Mouse (Mus musculus): Measurements from ENCODE around the gene Mip. TPM values are rescaled to one million over a fixed set of nuclear protein-coding genes. Genes with fewer than 3 reads are reported as not detected.
"Not testable (repeated sequence)": the region's sequence is repeated elsewhere in the genome, so short reads cannot be mapped to it uniquely, and the experiment has no call there.

Mip gene
- polyA plus RNA-seq, 1 experiment = not detected

DNA sequence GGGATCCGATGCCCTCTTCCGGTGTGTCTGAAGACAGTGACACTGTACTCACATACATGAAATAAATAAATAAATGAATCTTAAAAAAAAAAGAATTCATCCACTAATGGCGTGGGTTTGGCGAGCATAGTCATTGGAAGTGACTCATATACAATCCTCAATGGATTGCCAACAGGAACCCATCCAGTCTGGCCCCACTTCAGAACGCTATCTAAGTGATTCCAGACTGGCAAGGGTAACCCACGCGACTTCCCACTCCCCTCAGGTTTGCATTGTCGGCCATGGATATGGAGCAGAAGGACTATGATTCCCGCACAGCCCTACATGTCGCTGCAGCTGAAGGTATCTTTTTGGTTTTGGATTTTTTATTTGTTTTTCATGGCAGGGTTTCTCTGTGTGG, 17.3 kb upstream of the Mip start:
- no peak for TF ChIP-seq CTCF (IDR thresholded peaks at IDR 0.05; ENCODE audit: control insufficient read depth, insufficient read depth, low read length)
- no peak for TF ChIP-seq POLR2A (IDR thresholded peaks at IDR 0.05; ENCODE audit: borderline replicate concordance, control insufficient read depth, low read depth, low read length)
- no peak overlapping the region for H3K4me3 ChIP-seq (replicated peaks; ENCODE audit: control insufficient read depth, low read depth, low read length)
- 93% methylated on average over 10 of the region's 10 CpGs for WGBS
- H3K27ac ChIP-seq (ENCODE audit: control insufficient read depth, insufficient read depth, low read depth, low read length, poor library complexity) = no peak overlapping the region
- no peaks in the 10 kb centered on the region; the same call in 1 of the 2 replicates for H3K4me1 ChIP-seq (ENCODE audit: control insufficient read depth, insufficient read depth, low read length)

DNA sequence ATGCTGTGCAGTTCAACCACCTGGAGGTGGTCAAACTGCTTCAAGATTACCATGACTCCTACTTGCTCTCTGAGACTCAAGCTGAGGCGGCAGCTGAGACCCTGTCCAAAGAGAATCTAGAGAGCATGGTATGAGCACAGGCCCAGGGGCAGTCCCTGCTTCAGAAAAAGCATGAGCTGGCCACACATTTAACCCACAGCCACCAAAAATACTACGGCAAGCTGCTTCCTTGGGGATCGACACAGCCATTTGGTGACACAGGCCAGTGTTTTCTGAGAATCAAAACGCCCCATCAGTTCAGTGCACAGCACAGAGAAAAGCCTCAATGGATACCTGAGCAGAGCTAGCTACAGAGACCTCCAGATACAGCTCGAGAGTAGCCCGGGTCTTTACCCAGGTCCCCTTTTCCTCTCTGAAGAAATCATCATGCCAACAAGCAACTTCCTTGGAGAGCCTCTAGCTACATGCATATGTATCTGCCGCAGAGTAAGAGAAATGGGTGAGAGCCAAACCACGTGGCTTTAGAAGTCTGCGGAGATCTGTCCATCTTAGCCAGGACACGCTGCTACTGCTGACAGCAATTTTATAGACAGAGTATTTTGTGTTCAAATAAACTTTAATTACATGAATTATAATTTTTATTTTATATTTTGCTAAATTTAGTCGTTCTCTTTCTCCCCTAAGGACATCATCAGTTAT, 16.2 kb upstream of the Mip start:
- H3K4me3 ChIP-seq (replicated peaks; ENCODE audit: control insufficient read depth, low read depth, low read length) = no peak overlapping the region
- H3K27ac ChIP-seq (ENCODE audit: control insufficient read depth, insufficient read depth, low read depth, low read length, poor library complexity) = no peak overlapping the region
- WGBS = 81% methylated on average over 11 of the region's 11 CpGs
- no peaks in the 10 kb centered on the region; the same call in 1 of the 2 replicates for H3K4me1 ChIP-seq (ENCODE audit: control insufficient read depth, insufficient read depth, low read length)
- TF ChIP-seq POLR2A (IDR thresholded peaks at IDR 0.05; ENCODE audit: borderline replicate concordance, control insufficient read depth, low read depth, low read length) = no peak
- TF ChIP-seq CTCF (IDR thresholded peaks at IDR 0.05; ENCODE audit: control insufficient read depth, insufficient read depth, low read length) = no peak

DNA sequence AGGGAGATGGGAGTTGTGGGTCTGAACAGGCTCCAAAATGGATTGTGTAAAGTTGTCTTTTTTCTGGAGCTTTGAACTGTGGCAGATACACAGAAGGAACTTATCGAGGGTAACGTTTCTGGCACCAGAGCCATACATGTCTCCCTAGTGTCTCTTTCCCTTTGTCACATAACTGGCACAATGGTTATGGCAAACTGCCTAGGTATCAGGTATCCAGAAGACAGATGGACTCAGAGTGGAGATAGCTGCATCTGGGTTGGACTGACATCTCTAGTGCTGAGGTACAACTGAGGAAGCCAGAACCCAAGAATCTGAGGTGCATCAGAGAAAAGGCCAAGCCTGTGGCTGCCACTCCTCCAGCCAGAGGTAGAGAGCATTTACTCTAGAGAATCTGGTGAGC, 15.5 kb upstream of the Mip start:
- 60% methylated on average over 2 of the region's 2 CpGs for WGBS
- Histone ChIP-seq H3K27ac (ENCODE audit: control insufficient read depth, insufficient read depth, low read depth, low read length, poor library complexity) (no peak overlapping the region), H3K4me3 (replicated peaks; ENCODE audit: control insufficient read depth, low read depth, low read length) (no peak overlapping the region), H3K4me1 (ENCODE audit: control insufficient read depth, insufficient read depth, low read length) (no peaks in the 10 kb centered on the region; the same call in 1 of the 2 replicates)
- TF ChIP-seq POLR2A (IDR thresholded peaks at IDR 0.05; ENCODE audit: borderline replicate concordance, control insufficient read depth, low read depth, low read length) (no peak), CTCF (IDR thresholded peaks at IDR 0.05; ENCODE audit: control insufficient read depth, insufficient read depth, low read length) (no peak)

DNA sequence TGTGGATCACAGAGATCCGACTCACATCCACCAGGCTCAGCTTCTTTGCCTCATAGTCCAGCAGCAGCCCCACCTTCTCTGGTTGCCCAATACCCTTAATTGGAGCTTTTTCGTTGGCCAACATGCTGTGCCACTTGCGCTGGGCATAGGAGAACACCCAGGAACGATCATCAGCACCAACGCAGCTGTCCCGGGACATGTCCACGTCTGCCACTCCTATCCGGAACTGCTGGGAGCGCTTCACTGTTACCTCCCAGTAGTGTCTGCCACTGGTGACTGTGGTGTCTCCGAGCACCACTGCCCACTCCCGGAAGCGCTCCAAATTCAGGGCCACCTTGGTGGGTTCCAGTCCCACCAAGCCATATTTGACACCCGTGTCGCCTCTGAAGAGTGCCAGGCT, 14.7 kb upstream of the Mip start:
- TF ChIP-seq CTCF (IDR thresholded peaks at IDR 0.05; ENCODE audit: control insufficient read depth, insufficient read depth, low read length) = no peak
- no peak for TF ChIP-seq POLR2A (IDR thresholded peaks at IDR 0.05; ENCODE audit: borderline replicate concordance, control insufficient read depth, low read depth, low read length)
- H3K27ac ChIP-seq (ENCODE audit: control insufficient read depth, insufficient read depth, low read depth, low read length, poor library complexity) = no peak overlapping the region
- no peaks in the 10 kb centered on the region; the same call in 1 of the 2 replicates for H3K4me1 ChIP-seq (ENCODE audit: control insufficient read depth, insufficient read depth, low read length)
- H3K4me3 ChIP-seq (replicated peaks; ENCODE audit: control insufficient read depth, low read depth, low read length) = peak overlapping the region; percentile 81
- WGBS = 12% methylated on average over 14 of the region's 14 CpGs

DNA sequence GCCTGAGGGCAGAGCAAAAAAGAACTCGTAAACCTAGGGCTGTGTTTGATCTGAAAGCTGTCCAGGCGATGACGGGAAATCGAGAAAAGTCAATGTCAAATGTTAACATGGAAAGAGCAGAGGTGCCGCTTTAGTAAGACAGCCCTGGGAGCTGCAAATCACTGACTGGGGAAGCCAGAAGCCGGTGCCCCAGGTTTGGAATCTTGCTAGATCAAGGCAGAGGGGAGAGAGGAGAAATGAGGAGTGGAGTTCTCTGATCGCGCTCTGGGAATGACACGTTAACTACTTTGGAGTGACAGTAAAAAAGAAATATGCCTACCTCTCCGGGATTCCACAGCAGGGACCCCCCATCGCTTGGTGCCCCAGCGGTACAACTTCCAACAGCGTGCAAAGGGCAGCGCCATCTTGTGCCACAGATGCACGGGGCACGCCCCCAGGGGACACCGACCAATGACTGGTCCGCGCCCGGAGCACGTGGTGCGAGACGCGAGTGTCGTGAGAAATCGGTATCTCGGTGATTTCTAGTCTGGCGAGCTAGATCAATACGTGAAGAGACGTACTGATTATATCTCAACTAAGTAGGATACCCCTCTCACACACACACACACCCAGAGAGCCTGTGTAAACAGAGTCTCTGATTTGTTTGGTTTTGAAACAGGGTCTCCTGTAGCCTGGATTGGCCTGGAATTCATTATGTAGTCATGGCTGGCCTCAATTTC, 14.1 kb upstream of the Mip start, which contains the start of gene Spryd4:
Gene Spryd4 (minus strand): TSS at position 418 of the 719 bp plus-strand sequence.
- no peak within 1 kb of the TSS for H3K27ac ChIP-seq (ENCODE audit: control insufficient read depth, insufficient read depth, low read depth, low read length, poor library complexity)
- WGBS = under 1% methylated on average over 30 of the region's 30 CpGs
- peak within 1 kb of the TSS; percentile 81 for H3K4me3 ChIP-seq (replicated peaks; ENCODE audit: control insufficient read depth, low read depth, low read length)
- H3K4me1 ChIP-seq (ENCODE audit: control insufficient read depth, insufficient read depth, low read length) = no peaks in the 10 kb centered on the region; the same call in 1 of the 2 replicates
- peak; percentile 71 for TF ChIP-seq POLR2A (IDR thresholded peaks at IDR 0.05; ENCODE audit: borderline replicate concordance, control insufficient read depth, low read depth, low read length)
- no peak for TF ChIP-seq CTCF (IDR thresholded peaks at IDR 0.05; ENCODE audit: control insufficient read depth, insufficient read depth, low read length)

DNA sequence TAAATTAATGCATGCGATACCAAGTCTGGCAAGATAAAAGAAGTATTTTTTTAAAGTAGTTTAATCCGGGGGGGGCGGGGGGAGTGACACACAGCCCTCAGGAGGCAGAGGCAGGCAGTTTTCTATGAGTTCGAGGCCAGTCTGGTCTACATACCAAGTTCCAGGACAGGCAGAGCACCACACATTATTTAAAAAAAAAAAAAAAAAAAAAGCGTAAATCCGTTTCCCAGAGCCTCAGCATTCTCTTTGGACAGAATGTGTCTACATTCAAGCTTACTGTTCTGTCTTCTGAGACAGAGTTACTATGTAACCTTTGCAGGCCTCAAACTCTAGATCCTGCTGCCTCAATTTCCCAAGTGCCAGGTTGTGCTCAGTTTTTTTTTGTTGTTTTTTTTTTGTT, 13.5 kb upstream of the Mip start:
- Histone ChIP-seq H3K27ac (ENCODE audit: control insufficient read depth, insufficient read depth, low read depth, low read length, poor library complexity) (no peak overlapping the region), H3K4me3 (replicated peaks; ENCODE audit: control insufficient read depth, low read depth, low read length) (peak overlapping the region; percentile 81), H3K4me1 (ENCODE audit: control insufficient read depth, insufficient read depth, low read length) (no peaks in the 10 kb centered on the region; the same call in 1 of the 2 replicates)
- WGBS = 44% methylated on average over 6 of the region's 6 CpGs
- TF ChIP-seq CTCF (IDR thresholded peaks at IDR 0.05; ENCODE audit: control insufficient read depth, insufficient read depth, low read length) (no peak), POLR2A (IDR thresholded peaks at IDR 0.05; ENCODE audit: borderline replicate concordance, control insufficient read depth, low read depth, low read length) (no peak)

DNA sequence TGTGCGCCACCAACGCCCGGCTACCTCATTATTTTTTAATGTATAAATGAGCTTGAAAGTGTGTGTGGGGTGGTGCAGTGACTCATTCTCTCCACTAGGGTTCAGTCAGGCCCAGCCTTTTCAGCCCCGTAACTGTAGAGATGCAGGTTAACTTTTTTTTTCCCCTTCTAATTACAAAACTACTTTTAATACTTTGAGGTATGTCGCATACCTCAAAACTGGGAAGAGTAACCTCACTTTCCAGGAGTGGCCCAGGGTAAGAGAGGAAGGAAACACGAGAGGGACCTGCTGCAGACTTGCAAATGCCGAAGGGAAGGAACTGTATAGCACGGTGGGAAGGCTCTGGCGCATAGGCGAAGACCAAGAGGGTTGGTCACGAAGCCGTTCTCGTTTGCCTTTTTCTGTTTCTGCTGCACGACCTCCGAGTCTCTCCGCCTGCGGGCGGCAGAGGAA, 12.7 kb upstream of the Mip start:
- Histone ChIP-seq H3K4me1 (ENCODE audit: control insufficient read depth, insufficient read depth, low read length) (no peaks in the 10 kb centered on the region; the same call in 1 of the 2 replicates), H3K27ac (ENCODE audit: control insufficient read depth, insufficient read depth, low read depth, low read length, poor library complexity) (peak overlapping the region; percentile 28; the same call in 1 of the 2 replicates), H3K4me3 (replicated peaks; ENCODE audit: control insufficient read depth, low read depth, low read length) (peak overlapping the region; percentile 47)
- TF ChIP-seq CTCF (IDR thresholded peaks at IDR 0.05; ENCODE audit: control insufficient read depth, insufficient read depth, low read length) (peak; percentile 70), POLR2A (IDR thresholded peaks at IDR 0.05; ENCODE audit: borderline replicate concordance, control insufficient read depth, low read depth, low read length) (no peak)
- under 1% methylated on average over 18 of the region's 18 CpGs for WGBS

DNA sequence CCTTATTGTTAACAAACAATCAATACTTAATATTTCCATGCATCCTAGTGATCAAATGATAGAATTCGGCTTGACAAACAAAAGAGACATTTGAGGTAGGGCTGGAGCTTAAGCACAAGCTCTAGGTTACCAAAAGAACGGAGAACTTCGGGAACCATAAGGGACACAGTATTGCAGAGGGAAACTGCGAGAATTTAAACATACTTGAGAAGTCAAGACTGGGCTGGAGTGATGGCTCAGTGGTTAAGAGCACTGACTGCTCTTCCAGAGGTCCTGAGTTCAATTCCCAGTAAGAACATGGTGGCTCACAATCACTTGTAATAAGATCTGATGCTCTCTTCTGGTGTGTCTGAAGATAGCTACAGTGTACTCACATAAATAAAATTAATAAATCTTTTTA, 11.5 kb upstream of the Mip start:
- WGBS = 90% methylated on average over 4 of the region's 4 CpGs
- not testable (repeated sequence) for H3K4me1 ChIP-seq (ENCODE audit: control insufficient read depth, insufficient read depth, low read length); H3K27ac ChIP-seq (ENCODE audit: control insufficient read depth, insufficient read depth, low read depth, low read length, poor library complexity); H3K4me3 ChIP-seq (replicated peaks; ENCODE audit: control insufficient read depth, low read depth, low read length)

Data from bone marrow, adult 2 months (tissue).